Mouse (Mus musculus) midbrain, postnatal 0 days (tissue): ENCODE results near the gene Bpifb1. TPM values are rescaled to one million over a fixed set of nuclear protein-coding genes. Genes with fewer than 3 reads are reported as not detected.

Experiments used
- ATAC-seq: fragments of 200-750 bp; cut with Nextera tagmentation; 2 replicates; pipeline ENCODE4 v1.8.0; 2017; ENCODE audit warnings: moderate number of reproducible peaks, mild to moderate bottlenecking, moderate TSS enrichment, moderate library complexity; ENCODE audit not compliant: low FRiP score
- DNase-seq: peaks from one replicate; pipeline ENCODE4 v3.0.0-alpha.2; 2015; ENCODE audit warnings: low spot score
- H3K27ac ChIP-seq: fragments of 300-500 bp; sonication (generic); 2 replicates; pipeline ENCODE4 v1.5.1; 2014; ENCODE audit warnings: low read depth, mild to moderate bottlenecking, low read length, mixed read lengths
- H3K27me3 ChIP-seq: fragments of 300-500 bp; sonication (generic); 2 replicates; pipeline ENCODE4 v1.6.1; 2014; ENCODE audit warnings: low read length, control low read depth, mixed read lengths; ENCODE audit not compliant: insufficient read depth
- H3K36me3 ChIP-seq: fragments of 300-500 bp; sonication (generic); 2 replicates; pipeline ENCODE4 v1.6.1; 2014; ENCODE audit warnings: low read length, control low read depth, mixed read lengths; ENCODE audit not compliant: insufficient read depth
- H3K4me1 ChIP-seq: fragments of 300-500 bp; sonication (generic); 2 replicates; pipeline ENCODE4 v1.6.1; 2014; ENCODE audit warnings: mild to moderate bottlenecking, control low read depth, antibody characterized with exemption, low read length, mixed read lengths; ENCODE audit not compliant: insufficient read depth
- H3K4me2 ChIP-seq: fragments of 300-500 bp; sonication (generic); 2 replicates; pipeline ENCODE4 v1.6.1; 2014; ENCODE audit warnings: low read depth, mild to moderate bottlenecking, low read length, mixed read lengths; ENCODE audit not compliant: poor library complexity, severe bottlenecking
- H3K4me3 ChIP-seq: fragments of 300-500 bp; sonication (generic); 2 replicates; pipeline ENCODE4 v1.5.1; 2014; ENCODE audit warnings: low read depth, mild to moderate bottlenecking, low read length, moderate library complexity
- H3K9ac ChIP-seq: fragments of 300-500 bp; sonication (generic); replicated peaks from 2 replicates; pipeline ENCODE4 v1.6.1; 2014; ENCODE audit warnings: mild to moderate bottlenecking, low read length, moderate library complexity, mixed read lengths; ENCODE audit not compliant: poor library complexity, severe bottlenecking
- H3K9me3 ChIP-seq: fragments of 300-500 bp; sonication (generic); 2 replicates; pipeline ENCODE4 v1.6.1; 2016; ENCODE audit warnings: low read length, control low read depth
- CTCF ChIP-seq: IDR thresholded peaks from 2 replicates; pipeline ENCODE4 v1.5.1; 2016; ENCODE audit warnings: antibody characterized with exemption, mild to moderate bottlenecking
- WGBS: fragments of 180-500 bp; shearing (Covaris S2); extraction: QIAGEN DNeasy Blood & Tissue Kit; methylation state at CpG from one replicate; pipeline ENCODE4 v1.1.7; 2014; 5-methylcytosine and 5-hydroxymethylcytosine counted together
- polyA plus RNA-seq: library from polyadenylated mRNA; unstranded; fragments of >200 nt; fragmentation: Nextera tagmentation; extraction: Ambion mirVana; gene quantifications from 2 replicates; pipeline ENCODE4 v1.2.1, GENCODE M21; 2015
- total RNA-seq: library from RNA; depleted of rRNA; stranded (reverse); fragments of >200 nt; gene quantifications from 2 replicates; pipeline ENCODE4 v1.2.3, GENCODE M21; 2014

The Bpifb1 gene
- total and polyA plus RNA-seq, 2 experiments from 2014 or later = 0.27 to 0.83 TPM

- H3K27ac ChIP-seq = no peak overlapping the region
- H3K36me3 ChIP-seq = no peaks in the 10 kb centered on the region
- DNase-seq (no peak), ATAC-seq (no peak)
- H3K4me3 ChIP-seq = no peak overlapping the region
- H3K4me1 ChIP-seq = no peaks in the 10 kb centered on the region
- H3K4me2 ChIP-seq = no peak overlapping the region
- H3K27me3 ChIP-seq = no peaks in the 10 kb centered on the region
- WGBS = 90% methylated on average over 6 of the region's 6 CpGs
- TF ChIP-seq CTCF = no peak
- no peak overlapping the region for H3K9ac ChIP-seq
- no peaks in the 10 kb centered on the region for H3K9me3 ChIP-seq
These were observed 5.3 kb upstream of the Bpifb1 start for GRCm38 (mm10) chr2:154185319-154185718.

GRCm38 (mm10) chr2:154185748-154186147 is 4.9 kb upstream of the Bpifb1 start:
- Histone ChIP-seq H3K4me3 (no peak overlapping the region), H3K9ac (no peak overlapping the region), H3K4me2 (no peak overlapping the region), H3K4me1 (no peaks in the 10 kb centered on the region), H3K36me3 (no peaks in the 10 kb centered on the region), H3K27ac (no peak overlapping the region), H3K9me3 (no peaks in the 10 kb centered on the region), H3K27me3 (no peaks in the 10 kb centered on the region)
- DNase-seq = no peak
- no peak for ATAC-seq
- no peak for TF ChIP-seq CTCF
- WGBS = 74% methylated on average over 3 of the region's 3 CpGs

- H3K9ac ChIP-seq = no peak overlapping the region
- ATAC-seq = no peak
- H3K27ac ChIP-seq = no peak overlapping the region
- H3K36me3 ChIP-seq = no peaks in the 10 kb centered on the region
- WGBS = 45% methylated on average over 5 of the region's 5 CpGs
- H3K4me2 ChIP-seq = no peak overlapping the region
- H3K9me3 ChIP-seq = no peaks in the 10 kb centered on the region
- TF ChIP-seq CTCF = peak; percentile 47
- H3K27me3 ChIP-seq = no peaks in the 10 kb centered on the region
- H3K4me3 ChIP-seq = no peak overlapping the region
- peak; percentile 7 for DNase-seq
- no peaks in the 10 kb centered on the region for H3K4me1 ChIP-seq
These were observed 3.1 kb upstream of the Bpifb1 start for GRCm38 (mm10) chr2:154187468-154187867.

GRCm38 (mm10) chr2:154189877-154190434 is 662 bp upstream of the Bpifb1 start:
- H3K4me2 ChIP-seq = no peak overlapping the region
- H3K9me3 ChIP-seq = no peaks in the 10 kb centered on the region
- H3K4me1 ChIP-seq = no peaks in the 10 kb centered on the region
- no peaks in the 10 kb centered on the region for H3K27me3 ChIP-seq
- TF ChIP-seq CTCF = no peak
- H3K9ac ChIP-seq = no peak overlapping the region
- no peak overlapping the region for H3K27ac ChIP-seq
- H3K36me3 ChIP-seq = no peaks in the 10 kb centered on the region
- ATAC-seq (no peak), DNase-seq (no peak)
- H3K4me3 ChIP-seq = no peak overlapping the region
- 87% methylated on average over 7 of the region's 7 CpGs for WGBS

- no peak for TF ChIP-seq CTCF
- no peak for ATAC-seq
These were observed 1.5 kb downstream of the Bpifb1 start for GRCm38 (mm10) chr2:154192141-154192540.

GRCm38 (mm10) chr2:154193071-154193470 is 2.5 kb downstream of the Bpifb1 start:
- no peak for ATAC-seq
- 90% methylated on average over 4 of the region's 4 CpGs for WGBS
- Histone ChIP-seq H3K4me3 (no peak overlapping the region), H3K27ac (no peak overlapping the region), H3K4me1 (no peaks in the 10 kb centered on the region), H3K9ac (no peak overlapping the region), H3K4me2 (no peak overlapping the region), H3K27me3 (no peaks in the 10 kb centered on the region), H3K9me3 (no peaks in the 10 kb centered on the region), H3K36me3 (no peaks in the 10 kb centered on the region)
- TF ChIP-seq CTCF = no peak
- no peak for DNase-seq

More at GRCm38 (mm10) chr2:154192141-154192540, 1.5 kb downstream of the Bpifb1 start:
- WGBS = 68% methylated on average over 2 of the region's 2 CpGs
- no peak for DNase-seq
- no peaks in the 10 kb centered on the region for H3K36me3 ChIP-seq
- H3K9me3 ChIP-seq = no peaks in the 10 kb centered on the region
- no peak overlapping the region for H3K4me2 ChIP-seq
- no peak overlapping the region for H3K4me3 ChIP-seq
- H3K4me1 ChIP-seq = no peaks in the 10 kb centered on the region
- no peaks in the 10 kb centered on the region for H3K27me3 ChIP-seq
- H3K27ac ChIP-seq = no peak overlapping the region
- H3K9ac ChIP-seq = no peak overlapping the region
